Comparison of ENCODE assay signal across 9 mouse cellular contexts in genomic region chr8:126825877-126826276, GRCm38 (mm10).
DNase-seq lines count a peak whose midpoint lies in the region; ATAC-seq lines count a peak whose summit lies in the region.
"Had no signal": no experiment of that assay in that cellular context is flagged by ENCODE, and none has a peak within 500 bp of the region (broad histone marks: within the 10 kb centered on the region; RNA-seq: fewer than 3 reads in every experiment).

No protein-coding gene starts in this region.

- WGBS in forebrain, embryonic 15.5 days = 15% methylated on average over 3 of the region's 3 CpGs

- 0 out of 2 replicates have a peak overlapping the region, but pooled peaks have one; percentile 17 for H3K9ac ChIP-seq in forebrain, embryonic 15.5 days (replicated peaks)

- no peaks in the 10 kb centered on the region for H3K27me3 ChIP-seq in forebrain, embryonic 15.5 days

- H3K4me1 ChIP-seq in forebrain, embryonic 15.5 days = peaks cover 24% of the 10 kb centered on the region

- H3K27ac ChIP-seq in forebrain, embryonic 15.5 days (replicated peaks) = peak overlapping the region; percentile 95

- no peaks in the 10 kb centered on the region for H3K9me3 ChIP-seq in forebrain, embryonic 15.5 days

- no peak overlapping the region for H3K4me3 ChIP-seq in forebrain, embryonic 15.5 days
- H3K4me3 ChIP-seq: erythroblast, embryonic 14.5 days had no signal

- DNase-seq in 416B (ENCODE audit: low read depth) (peak; percentile 61), NIH3T3 (ENCODE audit: low read depth) (peak; percentile 69)
- peak; percentile 61 for DNase-seq in kidney, adult 18-20 months
- DNase-seq in lung, postnatal 36 days = peak; percentile 56
- DNase-seq in thymus, postnatal 0 days (ENCODE audit: low spot score) = peak; percentile 75
- no peak for DNase-seq in c-Kit-positive CD71-positive TER-119-positive erythroid progenitor cells, embryonic 14.5 days (ENCODE audit: low spot score)
- DNase-seq in gastrocnemius, adult 8-10 months (ENCODE audit: low spot score in 2 of 2) = no peak

- H3K36me3 ChIP-seq in forebrain, embryonic 15.5 days = no peaks in the 10 kb centered on the region

- ATAC-seq in forebrain, embryonic 15.5 days (replicated peaks) = peak; percentile 72

- no peak overlapping the region for H3K4me2 ChIP-seq in forebrain, embryonic 15.5 days (replicated peaks)

Comparison
In these comparisons a context has a peak if more than half of its experiments do, and no peak if none do; other contexts are left out.
1. DNase-seq: peak in 416B (single experiment), NIH3T3 (single experiment), kidney, adult 18-20 months (single experiment), lung, postnatal 36 days (single experiment) and thymus, postnatal 0 days (single experiment); none in c-Kit-positive CD71-positive TER-119-positive erythroid progenitor cells, embryonic 14.5 days (single experiment) and gastrocnemius, adult 8-10 months (0 of 2).